Mouse (Mus musculus): ENCODE results near the gene 9330182L06Rik. TPM values are rescaled to one million over a fixed set of nuclear protein-coding genes. Genes with fewer than 3 reads are reported as not detected.

The 9330182L06Rik gene
- polyA plus RNA-seq, 1 experiment from 2014 or later, result 4.3 TPM

DNA sequence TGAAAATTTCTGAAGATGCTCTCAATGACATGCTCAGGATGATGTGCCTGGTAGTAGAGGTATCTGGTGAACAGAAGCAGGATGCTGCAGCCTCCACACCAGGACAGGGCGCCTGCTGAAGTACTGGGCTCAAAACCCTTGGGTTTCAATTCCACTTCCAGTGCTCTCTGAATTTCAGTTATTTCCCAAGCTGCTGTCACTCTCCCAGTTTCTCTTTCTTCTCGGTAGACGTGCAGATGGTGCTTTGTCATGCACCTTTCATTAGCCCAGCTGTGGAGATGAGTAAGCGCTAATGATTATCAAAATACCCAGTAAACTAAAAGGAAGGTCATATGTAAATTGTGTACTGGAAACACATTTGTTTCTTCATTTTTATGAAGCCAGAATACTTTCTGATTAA lies 80.6 kb downstream of the 9330182L06Rik start:
- Histone ChIP-seq H3K4me2 (ENCODE audit: low read depth, low read length) (no peak overlapping the region), H3K9me3 (replicated peaks; ENCODE audit: control insufficient read depth, low read length) (no peaks in the 10 kb centered on the region), H3K9ac (replicated peaks; ENCODE audit: low read length) (no peak overlapping the region), H3K27ac (replicated peaks; ENCODE audit: low read depth, low read length) (no peak overlapping the region), H3K4me3 (ENCODE audit: low read depth, low read length) (no peak overlapping the region), H3K4me1 (ENCODE audit: control insufficient read depth, insufficient read depth, low read length) (no peaks in the 10 kb centered on the region), H3K36me3 (replicated peaks; ENCODE audit: control insufficient read depth, insufficient read depth, low read depth, low read length) (no peaks in the 10 kb centered on the region), H3K27me3 (ENCODE audit: control insufficient read depth, insufficient read depth, low read length) (no peaks in the 10 kb centered on the region)
- 73% methylated on average over 4 of the region's 4 CpGs for WGBS
- DNase-seq (ENCODE audit: low spot score), result no peak
- ATAC-seq (replicated peaks; ENCODE audit: insufficient number of reproducible peaks, low FRiP score, low TSS enrichment, low read depth), result no peak

DNA sequence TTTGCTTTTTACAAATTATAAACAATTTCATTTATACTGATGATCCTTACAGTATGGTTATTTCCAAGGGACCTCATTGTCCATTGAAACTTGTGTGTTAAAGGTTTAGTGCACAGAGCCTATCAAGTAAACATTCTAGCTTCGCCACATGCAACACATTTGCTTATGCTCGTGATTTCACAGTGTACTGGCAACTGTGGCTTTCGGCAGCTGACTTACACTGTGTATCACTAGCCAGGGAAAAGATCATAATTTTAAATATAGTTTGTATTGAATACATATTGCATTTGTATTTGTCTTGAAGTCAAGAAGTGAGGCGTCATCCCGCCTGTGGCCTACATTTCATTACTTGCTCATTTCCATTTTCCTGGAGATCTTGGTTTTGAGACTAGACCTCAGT lies 86.2 kb downstream of the 9330182L06Rik start:
- Histone ChIP-seq H3K4me1 (ENCODE audit: control insufficient read depth, insufficient read depth, low read length) (no peaks in the 10 kb centered on the region), H3K4me3 (ENCODE audit: low read depth, low read length) (no peak overlapping the region), H3K27me3 (ENCODE audit: control insufficient read depth, insufficient read depth, low read length) (no peaks in the 10 kb centered on the region), H3K9ac (replicated peaks; ENCODE audit: low read length) (no peak overlapping the region), H3K36me3 (replicated peaks; ENCODE audit: control insufficient read depth, insufficient read depth, low read depth, low read length) (no peaks in the 10 kb centered on the region), H3K27ac (replicated peaks; ENCODE audit: low read depth, low read length) (no peak overlapping the region), H3K4me2 (ENCODE audit: low read depth, low read length) (no peak overlapping the region), H3K9me3 (replicated peaks; ENCODE audit: control insufficient read depth, low read length) (no peaks in the 10 kb centered on the region)
- ATAC-seq (replicated peaks; ENCODE audit: insufficient number of reproducible peaks, low FRiP score, low TSS enrichment, low read depth), result no peak
- WGBS, result 91% methylated on average over 5 of the region's 5 CpGs
- no peak for DNase-seq (ENCODE audit: low spot score)

DNA sequence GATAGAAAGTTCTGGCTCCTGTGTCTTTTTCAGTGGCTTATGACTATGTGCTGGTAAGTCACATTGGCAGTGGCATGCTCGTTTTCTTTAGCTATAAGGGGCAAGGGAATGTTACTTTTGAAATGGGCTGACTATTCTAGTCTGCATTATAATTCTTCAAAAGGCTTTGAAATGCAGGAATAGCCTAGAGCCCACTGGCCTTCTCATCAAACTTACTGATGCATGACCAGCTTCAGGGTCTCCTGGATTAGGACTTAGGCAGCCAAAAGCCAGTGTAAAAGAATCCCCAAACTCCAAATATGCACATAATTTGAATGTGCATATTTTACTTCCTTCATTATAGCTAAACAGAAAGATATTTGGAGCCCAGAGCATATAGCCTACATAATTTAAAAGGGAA lies 86.7 kb downstream of the 9330182L06Rik start:
- ATAC-seq (replicated peaks; ENCODE audit: insufficient number of reproducible peaks, low FRiP score, low TSS enrichment, low read depth) (no peak), DNase-seq (ENCODE audit: low spot score) (no peak)
- Histone ChIP-seq H3K27ac (replicated peaks; ENCODE audit: low read depth, low read length) (no peak overlapping the region), H3K27me3 (ENCODE audit: control insufficient read depth, insufficient read depth, low read length) (no peaks in the 10 kb centered on the region), H3K4me2 (ENCODE audit: low read depth, low read length) (no peak overlapping the region), H3K4me3 (ENCODE audit: low read depth, low read length) (no peak overlapping the region), H3K36me3 (replicated peaks; ENCODE audit: control insufficient read depth, insufficient read depth, low read depth, low read length) (no peaks in the 10 kb centered on the region), H3K4me1 (ENCODE audit: control insufficient read depth, insufficient read depth, low read length) (no peaks in the 10 kb centered on the region), H3K9me3 (replicated peaks; ENCODE audit: control insufficient read depth, low read length) (no peaks in the 10 kb centered on the region), H3K9ac (replicated peaks; ENCODE audit: low read length) (no peak overlapping the region)
- 38% methylated on average over 1 of the region's 1 CpGs for WGBS

DNA sequence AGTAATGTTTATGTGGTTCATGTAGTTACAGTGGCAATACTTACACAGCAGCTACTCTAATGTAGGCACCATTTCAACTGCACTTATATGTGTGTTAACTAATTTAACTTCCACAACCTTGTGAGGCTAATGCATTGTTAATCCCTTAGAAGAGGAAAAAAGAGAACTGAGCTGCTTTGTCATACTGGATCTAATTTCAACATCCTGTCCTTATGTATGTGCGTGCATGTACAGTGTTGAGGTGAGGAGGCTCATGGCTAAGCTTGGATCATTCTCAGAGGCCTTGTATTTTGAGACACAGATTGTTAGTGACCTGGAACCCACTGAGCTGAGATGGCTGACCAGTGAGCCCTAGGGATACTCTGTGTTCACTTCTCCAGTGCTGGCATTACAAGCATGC lies 88.3 kb downstream of the 9330182L06Rik start:
- no peak for ATAC-seq (replicated peaks; ENCODE audit: insufficient number of reproducible peaks, low FRiP score, low TSS enrichment, low read depth)

DNA sequence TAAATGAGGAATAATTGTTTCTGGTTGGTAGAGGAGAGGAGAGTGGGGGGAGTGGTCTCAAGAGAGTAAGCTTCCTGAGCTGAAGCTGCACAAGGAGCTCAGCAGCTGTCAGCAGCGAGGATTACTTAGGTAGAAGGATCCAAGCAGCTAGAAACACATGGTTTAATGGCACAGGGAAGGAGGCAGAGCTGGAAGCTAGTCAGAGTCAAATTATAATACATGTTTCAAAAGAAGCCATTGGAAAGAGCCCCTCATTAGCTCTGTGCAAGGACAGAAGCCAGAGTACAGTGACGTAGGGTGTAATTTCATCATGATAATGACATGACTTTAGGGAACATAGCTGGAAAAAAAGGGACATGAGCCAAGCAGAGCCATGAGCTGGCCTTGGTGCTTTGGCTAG lies 92.2 kb downstream of the 9330182L06Rik start:
- Histone ChIP-seq H3K9me3 (replicated peaks; ENCODE audit: control insufficient read depth, low read length) (no peaks in the 10 kb centered on the region), H3K4me2 (ENCODE audit: low read depth, low read length) (no peak overlapping the region), H3K36me3 (replicated peaks; ENCODE audit: control insufficient read depth, insufficient read depth, low read depth, low read length) (no peaks in the 10 kb centered on the region), H3K9ac (replicated peaks; ENCODE audit: low read length) (no peak overlapping the region), H3K27me3 (ENCODE audit: control insufficient read depth, insufficient read depth, low read length) (no peaks in the 10 kb centered on the region), H3K4me1 (ENCODE audit: control insufficient read depth, insufficient read depth, low read length) (no peaks in the 10 kb centered on the region), H3K4me3 (ENCODE audit: low read depth, low read length) (no peak overlapping the region), H3K27ac (replicated peaks; ENCODE audit: low read depth, low read length) (no peak overlapping the region)
- ATAC-seq (replicated peaks; ENCODE audit: insufficient number of reproducible peaks, low FRiP score, low TSS enrichment, low read depth) (no peak), DNase-seq (ENCODE audit: low spot score) (no peak)
- WGBS, result 39% methylated on average over 2 of the region's 2 CpGs

More for the DNA sequence above, 88.3 kb downstream of the 9330182L06Rik start:
- no peak overlapping the region for H3K4me2 ChIP-seq (ENCODE audit: low read depth, low read length)
- DNase-seq (ENCODE audit: low spot score), result no peak
- WGBS, result 74% methylated on average over 1 of the region's 1 CpGs
- H3K36me3 ChIP-seq (replicated peaks; ENCODE audit: control insufficient read depth, insufficient read depth, low read depth, low read length), result no peaks in the 10 kb centered on the region
- no peaks in the 10 kb centered on the region for H3K27me3 ChIP-seq (ENCODE audit: control insufficient read depth, insufficient read depth, low read length)
- H3K27ac ChIP-seq (replicated peaks; ENCODE audit: low read depth, low read length), result no peak overlapping the region
- H3K9me3 ChIP-seq (replicated peaks; ENCODE audit: control insufficient read depth, low read length), result no peaks in the 10 kb centered on the region
- no peak overlapping the region for H3K4me3 ChIP-seq (ENCODE audit: low read depth, low read length)
- no peak overlapping the region for H3K9ac ChIP-seq (replicated peaks; ENCODE audit: low read length)
- no peaks in the 10 kb centered on the region for H3K4me1 ChIP-seq (ENCODE audit: control insufficient read depth, insufficient read depth, low read length)

DNA sequence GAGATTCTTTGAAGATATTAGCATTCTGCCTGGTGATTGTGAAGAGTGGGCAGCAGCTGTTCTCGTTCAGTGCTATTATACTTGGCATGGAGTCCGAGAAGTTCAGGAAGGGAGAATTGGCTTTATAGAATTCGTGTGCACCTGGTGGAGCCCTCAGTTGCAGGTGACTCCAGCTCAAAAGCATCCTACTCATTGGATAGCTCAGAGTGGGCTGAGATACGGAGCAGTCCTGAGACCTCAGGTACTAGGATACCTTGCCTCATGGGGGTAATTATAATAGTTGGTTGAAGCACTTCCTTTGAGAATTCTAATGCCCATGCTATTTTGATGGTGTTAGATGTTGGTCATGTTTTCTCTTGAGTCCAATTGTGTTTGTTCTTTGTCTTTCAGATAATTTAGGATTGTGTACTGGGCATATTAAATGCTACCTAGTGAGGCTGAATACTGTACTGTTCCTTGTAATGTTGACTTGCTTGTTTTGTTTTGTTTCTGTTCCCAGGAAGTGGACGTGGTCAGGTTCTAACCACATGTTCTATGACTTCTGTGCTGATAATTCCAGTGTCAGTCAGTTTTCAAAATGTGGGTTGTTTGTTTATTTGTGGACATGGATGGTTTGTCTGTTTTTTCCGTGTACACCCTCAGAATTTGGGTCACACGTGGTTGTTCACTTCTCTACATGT lies 96.2 kb downstream of the 9330182L06Rik start:
- Histone ChIP-seq H3K9ac (replicated peaks; ENCODE audit: low read length) (no peak overlapping the region), H3K4me1 (ENCODE audit: control insufficient read depth, insufficient read depth, low read length) (no peaks in the 10 kb centered on the region), H3K36me3 (replicated peaks; ENCODE audit: control insufficient read depth, insufficient read depth, low read depth, low read length) (no peaks in the 10 kb centered on the region), H3K27me3 (ENCODE audit: control insufficient read depth, insufficient read depth, low read length) (no peaks in the 10 kb centered on the region), H3K9me3 (replicated peaks; ENCODE audit: control insufficient read depth, low read length) (no peaks in the 10 kb centered on the region), H3K4me2 (ENCODE audit: low read depth, low read length) (no peak overlapping the region), H3K4me3 (ENCODE audit: low read depth, low read length) (no peak overlapping the region), H3K27ac (replicated peaks; ENCODE audit: low read depth, low read length) (no peak overlapping the region)
- WGBS, result 90% methylated on average over 7 of the region's 7 CpGs
- DNase-seq (ENCODE audit: low spot score), result no peak
- ATAC-seq (replicated peaks; ENCODE audit: insufficient number of reproducible peaks, low FRiP score, low TSS enrichment, low read depth), result no peak

DNA sequence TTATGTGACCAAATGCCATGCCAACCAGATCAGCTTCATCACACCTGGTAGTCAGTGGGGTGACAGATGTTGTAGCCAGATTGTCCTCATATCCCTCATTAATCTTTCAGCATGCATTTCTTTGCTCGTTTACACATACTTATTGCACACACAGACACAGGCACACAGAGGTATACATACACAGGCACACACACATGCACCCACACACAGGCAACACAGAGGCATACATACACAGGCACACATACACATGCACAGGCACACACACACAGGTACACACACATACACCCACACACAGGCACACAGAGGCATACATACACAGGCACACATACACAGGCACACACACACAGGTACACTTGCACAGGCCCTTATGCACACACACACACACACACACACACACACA lies 99.0 kb downstream of the 9330182L06Rik start:
- H3K9me3 ChIP-seq (replicated peaks; ENCODE audit: control insufficient read depth, low read length), result no peaks in the 10 kb centered on the region
- H3K27ac ChIP-seq (replicated peaks; ENCODE audit: low read depth, low read length), result no peak overlapping the region
- H3K4me3 ChIP-seq (ENCODE audit: low read depth, low read length), result no peak overlapping the region
- no peaks in the 10 kb centered on the region for H3K36me3 ChIP-seq (replicated peaks; ENCODE audit: control insufficient read depth, insufficient read depth, low read depth, low read length)
- no peak for DNase-seq (ENCODE audit: low spot score)
- WGBS, result 77% methylated on average over 1 of the region's 1 CpGs
- no peak overlapping the region for H3K9ac ChIP-seq (replicated peaks; ENCODE audit: low read length)
- no peak overlapping the region for H3K4me2 ChIP-seq (ENCODE audit: low read depth, low read length)
- H3K27me3 ChIP-seq (ENCODE audit: control insufficient read depth, insufficient read depth, low read length), result no peaks in the 10 kb centered on the region
- H3K4me1 ChIP-seq (ENCODE audit: control insufficient read depth, insufficient read depth, low read length), result no peaks in the 10 kb centered on the region
- no peak for ATAC-seq (replicated peaks; ENCODE audit: insufficient number of reproducible peaks, low FRiP score, low TSS enrichment, low read depth)

DNA sequence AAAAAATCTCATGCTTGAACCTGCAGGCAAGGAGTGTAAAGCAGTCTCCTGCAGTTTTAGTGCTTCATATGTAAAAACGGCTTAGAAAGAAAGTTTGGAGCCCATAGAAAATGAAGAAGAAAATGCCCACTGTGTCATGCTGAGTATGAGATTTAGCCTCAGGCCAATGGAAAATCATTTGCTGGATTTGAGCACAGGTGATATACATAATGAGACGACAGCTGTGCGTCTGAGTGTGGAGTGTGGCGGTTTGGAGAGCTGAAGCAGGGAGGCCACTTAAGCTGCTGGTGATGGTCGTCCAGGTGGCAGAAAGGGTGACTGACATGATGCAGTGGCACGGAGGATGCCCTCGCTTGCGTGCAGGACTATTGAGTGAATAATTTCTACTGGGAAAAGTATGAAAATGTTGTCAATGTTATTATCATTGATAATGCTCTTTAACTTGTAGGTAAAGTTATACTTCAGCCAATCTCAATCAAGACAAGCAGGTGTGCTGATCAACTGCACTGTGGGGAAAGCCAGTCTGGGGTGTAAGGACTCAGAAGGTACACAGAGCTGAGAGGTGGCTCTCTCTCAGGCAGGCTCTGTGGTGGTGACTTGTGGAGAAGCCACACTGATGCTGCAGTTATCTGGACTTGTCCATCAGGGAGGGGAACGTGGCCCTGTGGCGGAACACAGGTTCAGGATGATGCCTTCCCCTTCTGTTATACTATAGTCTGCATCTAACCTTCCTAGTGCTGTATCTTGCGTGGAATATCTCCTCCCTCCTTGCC lies 102.2 kb downstream of the 9330182L06Rik start:
- H3K4me2 ChIP-seq (ENCODE audit: low read depth, low read length), result no peak overlapping the region
- H3K4me3 ChIP-seq (ENCODE audit: low read depth, low read length), result no peak overlapping the region
- DNase-seq (ENCODE audit: low spot score), result no peak
- H3K9ac ChIP-seq (replicated peaks; ENCODE audit: low read length), result no peak overlapping the region
- no peaks in the 10 kb centered on the region for H3K9me3 ChIP-seq (replicated peaks; ENCODE audit: control insufficient read depth, low read length)
- H3K27ac ChIP-seq (replicated peaks; ENCODE audit: low read depth, low read length), result no peak overlapping the region
- H3K27me3 ChIP-seq (ENCODE audit: control insufficient read depth, insufficient read depth, low read length), result no peaks in the 10 kb centered on the region
- 66% methylated on average over 11 of the region's 11 CpGs for WGBS
- ATAC-seq (replicated peaks; ENCODE audit: insufficient number of reproducible peaks, low FRiP score, low TSS enrichment, low read depth), result no peak
- no peaks in the 10 kb centered on the region for H3K36me3 ChIP-seq (replicated peaks; ENCODE audit: control insufficient read depth, insufficient read depth, low read depth, low read length)
- H3K4me1 ChIP-seq (ENCODE audit: control insufficient read depth, insufficient read depth, low read length), result no peaks in the 10 kb centered on the region

All from embryonic facial prominence, embryonic 11.5 days (tissue).